8 mouse cellular contexts compared by ENCODE assay signal in genomic region chr7:30559443-30559954, GRCm38 (mm10). TPM values are rescaled to one million over a fixed set of nuclear protein-coding genes. Genes with fewer than 3 reads are reported as not detected.
DNase-seq lines count a peak whose midpoint lies in the region; ATAC-seq and TF ChIP-seq lines count a peak whose summit lies in the region.

Gene Lin37, minus strand, starts transcription at chr7:30559838.

- H3K9ac ChIP-seq in forebrain, embryonic 16.5 days (replicated peaks; ENCODE audit: low read depth, low read length) = peak within 1 kb of the TSS; percentile 67
- H3K9ac ChIP-seq in lung, embryonic 14.5 days = peak within 1 kb of the TSS; percentile 75

- WGBS in forebrain, embryonic 16.5 days = under 1% methylated on average over 20 of the region's 20 CpGs
- WGBS in lung, embryonic 14.5 days = under 1% methylated on average over 20 of the region's 20 CpGs
- WGBS in olfactory bulb, adult 2 months = under 1% methylated on average over 20 of the region's 20 CpGs
- WGBS in thymus, adult 2 months = under 1% methylated on average over 20 of the region's 20 CpGs

- DNase-seq in G1E (ENCODE audit: low spot score) = peak; percentile 89
- DNase-seq in cerebellum, adult 18-20 months = peak; percentile 97 to 99
- DNase-seq in heart, postnatal 36 days = peak; percentile 90 to 91
- DNase-seq in layer of hippocampus, adult 2 months (ENCODE audit: low spot score in 2 of 2) = peak; percentile 97 to 100
- peak; percentile 98 for DNase-seq in lung, embryonic 14.5 days
- DNase-seq in thymus, adult 2 months = peak; percentile 95

- H3K36me3 ChIP-seq in G1E (replicated peaks) = peaks cover 57% of the 10 kb centered on the region
- H3K36me3 ChIP-seq in forebrain, embryonic 16.5 days (ENCODE audit: control insufficient read depth, insufficient read depth) = 0 out of 2 replicates have a peak, but pooled peaks cover 15% of the 10 kb centered on the region
- peaks cover 30% of the 10 kb centered on the region for H3K36me3 ChIP-seq in lung, embryonic 14.5 days (ENCODE audit: insufficient read depth)
- peaks cover 19% of the 10 kb centered on the region for H3K36me3 ChIP-seq in thymus, adult 2 months (ENCODE audit: control insufficient read depth, insufficient read depth, low read length)

- peaks cover 38% of the 10 kb centered on the region for H3K4me1 ChIP-seq in G1E (ENCODE audit: insufficient read depth, low read depth, low read length)
- H3K4me1 ChIP-seq in forebrain, embryonic 16.5 days (replicated peaks; ENCODE audit: control insufficient read depth, insufficient read depth, low read length) = peaks cover 32% of the 10 kb centered on the region
- H3K4me1 ChIP-seq in lung, embryonic 14.5 days (ENCODE audit: insufficient read depth) = 0 out of 2 replicates have a peak, but pooled peaks cover 5% of the 10 kb centered on the region
- peaks cover 21% of the 10 kb centered on the region for H3K4me1 ChIP-seq in olfactory bulb, adult 2 months (ENCODE audit: control insufficient read depth, insufficient read depth, low read length)
- H3K4me1 ChIP-seq in thymus, adult 2 months (replicated peaks; ENCODE audit: control insufficient read depth, insufficient read depth, low read length) = peaks cover 21% of the 10 kb centered on the region

- peak; percentile 82 for ATAC-seq in G1E (ENCODE audit: extremely low read depth, insufficient number of reproducible peaks, low FRiP score, poor library complexity, severe bottlenecking)
- ATAC-seq in forebrain, embryonic 16.5 days = peak; percentile 89
- peak; percentile 80 for ATAC-seq in lung, embryonic 14.5 days (ENCODE audit: insufficient read depth)

- H3K4me3 ChIP-seq in G1E (ENCODE audit: low read depth, low read length) = peak within 1 kb of the TSS; percentile 76
- peak within 1 kb of the TSS; percentile 60 for H3K4me3 ChIP-seq in forebrain, embryonic 16.5 days (replicated peaks; ENCODE audit: low read length)
- peak within 1 kb of the TSS; percentile 79 for H3K4me3 ChIP-seq in layer of hippocampus, adult 2 months
- peak within 1 kb of the TSS; percentile 64 for H3K4me3 ChIP-seq in lung, embryonic 14.5 days (ENCODE audit: low read depth, low read length)
- peak within 1 kb of the TSS; percentile 63 for H3K4me3 ChIP-seq in olfactory bulb, adult 2 months (ENCODE audit: insufficient read depth, low read depth, low read length)
- peak within 1 kb of the TSS; percentile 73 for H3K4me3 ChIP-seq in thymus, adult 2 months (ENCODE audit: control insufficient read depth, insufficient read depth, low read length)

- peak within 1 kb of the TSS; percentile 82 for H3K4me2 ChIP-seq in forebrain, embryonic 16.5 days (ENCODE audit: low read length)
- H3K4me2 ChIP-seq in lung, embryonic 14.5 days = peak within 1 kb of the TSS; percentile 95

- TF ChIP-seq POLR2A in olfactory bulb, adult 2 months (IDR thresholded peaks at IDR 0.05; ENCODE audit: insufficient read depth, low read depth, low read length) = 0 out of 2 replicates have a peak, but pooled peaks have one; percentile 48
- peak; percentile 66; the same call in 1 of the 2 replicates for TF ChIP-seq POLR2A in thymus, adult 2 months (IDR thresholded peaks at IDR 0.05; ENCODE audit: control insufficient read depth, extremely low read depth, insufficient read depth, low read length, poor library complexity)

- H3K9me3 ChIP-seq in G1E (replicated peaks) = no peaks in the 10 kb centered on the region
- H3K9me3 ChIP-seq in forebrain, embryonic 16.5 days (ENCODE audit: control insufficient read depth, low read length) = no peaks in the 10 kb centered on the region
- no peaks in the 10 kb centered on the region for H3K9me3 ChIP-seq in lung, embryonic 14.5 days (ENCODE audit: low read depth, low read length)

- H3K27me3 ChIP-seq in G1E (ENCODE audit: insufficient read depth, low read length) = no peaks in the 10 kb centered on the region
- no peaks in the 10 kb centered on the region for H3K27me3 ChIP-seq in forebrain, embryonic 16.5 days (replicated peaks; ENCODE audit: control insufficient read depth, insufficient read depth, low read length)
- no peaks in the 10 kb centered on the region for H3K27me3 ChIP-seq in lung, embryonic 14.5 days (ENCODE audit: insufficient read depth, low read length)
- no peaks in the 10 kb centered on the region for H3K27me3 ChIP-seq in thymus, adult 2 months (ENCODE audit: control insufficient read depth, insufficient read depth, low read length)

- TF ChIP-seq CTCF in G1E (IDR thresholded peaks at IDR 0.05; ENCODE audit: low read depth, low read length) = no peak
- TF ChIP-seq CTCF in layer of hippocampus, adult 2 months (conservative IDR thresholded peaks at IDR 0.05) = 0 out of 2 replicates have a peak, but pooled peaks have one; percentile 21
- TF ChIP-seq CTCF in lung, embryonic 14.5 days (IDR thresholded peaks at IDR 0.05; ENCODE audit: low read depth) = no peak
- TF ChIP-seq CTCF in olfactory bulb, adult 2 months (IDR thresholded peaks at IDR 0.05; ENCODE audit: insufficient read depth, low read depth, low read length) = no peak
- TF ChIP-seq CTCF in thymus, adult 2 months (IDR thresholded peaks at IDR 0.05; ENCODE audit: borderline replicate concordance, control insufficient read depth, extremely low read depth, insufficient read depth, low read length, poor library complexity) = 0 out of 2 replicates have a peak, but pooled peaks have one; percentile 31

- intact Hi-C loops in heart, postnatal 36 days (cut with DNase I) = no loop called here

- peak within 1 kb of the TSS; percentile 16; the same call in 1 of the 2 replicates for H3K27ac ChIP-seq in forebrain, embryonic 16.5 days (ENCODE audit: low read length)
- H3K27ac ChIP-seq in layer of hippocampus, adult 2 months = peak within 1 kb of the TSS; percentile 92
- peak within 1 kb of the TSS; percentile 60; the same call in 1 of the 2 replicates for H3K27ac ChIP-seq in lung, embryonic 14.5 days (ENCODE audit: low read depth)
- H3K27ac ChIP-seq in olfactory bulb, adult 2 months (ENCODE audit: insufficient read depth, low read depth, low read length) = no peak within 1 kb of the TSS; the same call in 1 of the 2 replicates
- H3K27ac ChIP-seq in thymus, adult 2 months (ENCODE audit: control insufficient read depth, insufficient read depth, low read length) = peak within 1 kb of the TSS; percentile 29; the same call in 1 of the 2 replicates

RNA-seq across cellular contexts. Expression of gene Lin37, which starts in this region (rescaled TPM):
- total RNA-seq in G1E (2014; fragmentation: Nextera tagmentation) (82.7 and 119 TPM in 2 replicates), G1E (2017) (20.4 and 24.9 TPM in 2 replicates)
- 66.7 and 78.0 TPM in 2 replicates for polyA plus RNA-seq in G1E (2012)
- 52.9 and 55.1 TPM in 2 replicates for polyA plus RNA-seq in forebrain, embryonic 16.5 days (2015; fragmentation: Nextera tagmentation; extraction: Ambion mirVana)
- total RNA-seq in heart, postnatal 36 days (2021) = 10 to 100 TPM; 13.4 to 16.0 TPM
- total RNA-seq in layer of hippocampus, adult 2 months (2021) = 10 to 100 TPM; 45.5 to 47.6 TPM
- polyA plus RNA-seq in lung, embryonic 14.5 days (2014; fragmentation: Nextera tagmentation; extraction: Ambion mirVana) = 33.7 and 34.7 TPM in 2 replicates
- polyA plus RNA-seq in olfactory bulb, adult 2 months (2012; ENCODE audit: insufficient read depth, insufficient read length, low replicate concordance, missing spikeins) = not detected in 2 replicates
- polyA plus RNA-seq in thymus, adult 2 months (2012; rRNA removed) = 73.0 and 78.6 TPM in 2 replicates

Comparison
In these comparisons a context has a peak if more than half of its experiments do, and no peak if none do; other contexts are left out.
1. RNA of gene Lin37 (polyA plus RNA-seq): 73.0 to 78.6 TPM in thymus, adult 2 months, 66.7 to 78.0 TPM in G1E, 52.9 to 55.1 TPM in forebrain, embryonic 16.5 days and 33.7 to 34.7 TPM in lung, embryonic 14.5 days; not detected in olfactory bulb, adult 2 months; every median in the first group is over 10 times any median in the second.
2. CTCF ChIP-seq: peak in layer of hippocampus, adult 2 months (single experiment) and thymus, adult 2 months (single experiment); none in G1E (single experiment), lung, embryonic 14.5 days (single experiment) and olfactory bulb, adult 2 months (single experiment).
3. Peak in every context shown above with its lines, with median percentiles within 50 percentile points of each other: ATAC-seq, DNase-seq and H3K4me3 ChIP-seq.